Mouse (Mus musculus): Measurements from ENCODE around the gene Adh6a.

- no peak for TF ChIP-seq CTCF (IDR thresholded peaks at IDR 0.05)
- TF ChIP-seq EP300 (IDR thresholded peaks at IDR 0.05) = no peak
Measured at GRCm38 (mm10) chr3:138264648-138265047, 48.4 kb upstream of the Adh6a start.
